Mouse (Mus musculus) cerebellum, adult 2 months (tissue): ENCODE results near the gene Dctn2.

ENCODE experiments used
- CTCF ChIP-seq: fragments of 200-500 bp; IDR thresholded peaks from 2 replicates; pipeline ENCODE4 v1.5.1; 2011; ENCODE audit warnings: low read depth, mild to moderate bottlenecking, control low read depth, low read length, moderate library complexity, borderline replicate concordance; ENCODE audit not compliant: insufficient read depth
- POLR2A ChIP-seq: fragments of 200-500 bp; IDR thresholded peaks from 2 replicates; pipeline ENCODE4 v1.6.1; 2011; ENCODE audit warnings: low read length, control low read depth, borderline replicate concordance; ENCODE audit not compliant: insufficient read depth

- TF ChIP-seq CTCF (no peak), POLR2A (no peak)
Observed at GRCm38 (mm10) chr10:127288328-127288799, 22.2 kb downstream of the Dctn2 start.
